Mouse (Mus musculus): ENCODE measurements around the gene Qpctl.

GRCm38 (mm10) chr7:19097217-19097616 is 51.9 kb downstream of the Qpctl start:
- TF ChIP-seq TAL1 (conservative IDR thresholded peaks at IDR 0.05; ENCODE audit: low read depth, low read length) = no peak
- TF ChIP-seq POLR2AphosphoS5 (IDR thresholded peaks at IDR 0.05; ENCODE audit: insufficient replicate concordance, low read depth, low read length) = no peak
- TF ChIP-seq CTCF (IDR thresholded peaks at IDR 0.05; ENCODE audit: low read depth, low read length) = no peak
- TF ChIP-seq GATA1 (IDR thresholded peaks at IDR 0.05; ENCODE audit: borderline replicate concordance, low read length) = no peak
- no peak for TF ChIP-seq GATA2 (IDR thresholded peaks at IDR 0.05; ENCODE audit: borderline replicate concordance, low read depth, low read length)
